Mouse (Mus musculus) testis, adult 2 months (tissue): ENCODE results near the gene Ugt1a8.
"Not testable (repeated sequence)": the region's sequence is repeated elsewhere in the genome, so short reads cannot be mapped to it uniquely, and the experiment has no call there.

Source experiments
- CTCF ChIP-seq: fragments of 200-500 bp; IDR thresholded peaks from 2 replicates; pipeline ENCODE4 v1.5.1; 2012; ENCODE audit warnings: low read depth, mild to moderate bottlenecking, inconsistent platforms, low read length, moderate library complexity; ENCODE audit not compliant: control insufficient read depth, insufficient read depth, insufficient replicate concordance
- POLR2A ChIP-seq: fragments of 200-500 bp; IDR thresholded peaks from 2 replicates; pipeline ENCODE4 v1.6.1; 2012; ENCODE audit warnings: low read depth, mild to moderate bottlenecking, inconsistent platforms, low read length, moderate library complexity; ENCODE audit not compliant: control insufficient read depth

- not testable (repeated sequence) for TF ChIP-seq CTCF, POLR2A
Observed at GRCm38 (mm10) chr1:88047408-88047807, 40.2 kb upstream of the Ugt1a8 start.
